Mouse (Mus musculus): Measurements from ENCODE around the gene Hhat.

Hhat gene

DNA sequence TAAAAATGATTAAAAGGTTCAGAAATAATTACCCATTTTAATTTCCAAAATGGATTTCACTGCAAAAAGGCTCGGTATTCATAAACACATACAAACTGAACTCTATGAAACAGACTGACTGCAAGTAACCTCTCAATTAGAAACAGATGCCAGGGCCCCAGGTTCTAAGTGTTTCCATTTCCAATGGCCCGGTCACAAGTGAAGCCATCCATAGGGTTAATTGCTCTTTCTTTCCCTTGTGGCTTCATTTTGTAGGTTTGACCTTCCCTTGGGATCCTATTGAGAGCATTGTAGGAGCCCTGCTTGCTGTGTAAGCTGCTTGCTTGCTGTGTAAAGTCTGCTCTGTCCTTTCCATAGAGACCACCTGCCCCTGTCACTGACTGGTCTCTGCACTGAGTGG, 123.7 kb downstream of the Hhat start:
- DNase-seq, result no peak

DNA sequence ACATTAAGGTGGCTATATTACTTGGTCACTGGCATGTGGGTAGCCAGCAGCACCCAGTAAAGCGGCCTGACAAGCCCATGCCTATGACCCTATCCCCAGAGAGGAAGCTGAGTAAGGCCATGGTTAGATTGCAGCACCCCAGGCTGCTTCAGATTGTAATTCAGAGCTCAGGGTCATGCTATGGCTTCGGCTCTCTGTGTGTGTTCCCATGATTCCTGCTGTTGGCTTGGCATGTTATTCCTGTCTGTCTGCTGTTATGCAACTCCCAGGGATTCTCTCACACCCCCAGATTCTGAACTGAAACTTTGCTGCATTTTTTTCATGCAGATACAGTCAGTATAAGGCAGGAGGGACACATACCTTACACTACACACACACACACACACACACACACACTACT, 128.9 kb downstream of the Hhat start:
- DNase-seq, result no peak

DNA sequence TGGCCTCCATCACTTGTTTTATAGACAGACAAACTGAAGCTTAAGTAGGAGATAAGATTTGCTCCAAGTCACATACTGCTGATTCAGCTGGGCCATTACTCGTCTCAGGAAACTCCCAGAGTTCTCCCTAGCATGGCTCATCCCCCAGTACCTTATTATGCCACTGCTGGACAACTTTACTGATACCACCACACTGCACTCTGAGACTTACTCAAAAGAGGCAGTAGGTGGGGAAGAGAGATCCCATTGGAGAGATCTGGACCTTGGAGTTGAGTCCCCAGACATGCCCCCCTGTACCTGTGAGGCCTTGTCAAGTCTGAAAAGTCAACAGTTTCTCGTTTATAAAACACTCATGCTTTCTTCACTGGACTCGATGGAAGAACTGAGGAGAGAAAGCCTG, 131.8 kb downstream of the Hhat start:
- DNase-seq, result no peak

DNA sequence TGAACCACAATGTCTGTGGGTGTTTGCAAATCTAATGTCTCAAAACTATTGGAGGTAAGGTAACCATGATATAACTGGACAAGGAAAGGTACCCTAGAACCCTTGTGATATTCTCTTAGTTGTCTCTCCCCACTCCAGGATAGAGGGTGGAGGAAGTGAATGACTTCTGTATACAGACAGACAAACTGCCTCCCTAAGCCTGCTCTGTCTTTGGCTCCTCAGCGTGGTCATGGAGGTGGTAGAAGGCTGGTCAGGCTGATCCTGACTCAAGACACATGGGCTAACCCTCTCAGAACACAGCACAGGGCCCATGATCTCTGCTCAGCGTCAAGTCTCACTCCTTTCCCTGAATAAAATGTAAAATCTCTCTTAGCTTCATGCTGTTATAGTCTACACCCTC, 149.2 kb downstream of the Hhat start:
- no peak for DNase-seq

DNA sequence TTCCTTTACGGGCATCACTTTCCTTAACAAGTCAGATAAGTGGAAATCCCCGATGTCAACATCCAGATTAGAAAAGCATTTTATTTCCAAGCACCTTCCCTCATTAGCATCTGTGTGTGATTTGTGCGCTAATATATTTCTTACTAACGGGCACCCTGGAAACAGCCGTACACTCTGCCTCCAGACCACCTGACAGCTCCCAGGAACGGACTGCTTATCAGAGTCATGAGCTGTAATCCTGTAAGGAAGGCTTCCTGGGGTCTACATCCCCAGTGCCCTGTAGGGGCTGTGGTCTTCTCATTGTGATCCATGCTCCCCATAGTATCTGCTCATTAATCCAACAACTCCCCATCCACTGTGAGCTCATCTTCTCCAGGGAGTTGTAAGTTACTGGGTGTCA, 157.8 kb downstream of the Hhat start:
- no peak for DNase-seq

DNA sequence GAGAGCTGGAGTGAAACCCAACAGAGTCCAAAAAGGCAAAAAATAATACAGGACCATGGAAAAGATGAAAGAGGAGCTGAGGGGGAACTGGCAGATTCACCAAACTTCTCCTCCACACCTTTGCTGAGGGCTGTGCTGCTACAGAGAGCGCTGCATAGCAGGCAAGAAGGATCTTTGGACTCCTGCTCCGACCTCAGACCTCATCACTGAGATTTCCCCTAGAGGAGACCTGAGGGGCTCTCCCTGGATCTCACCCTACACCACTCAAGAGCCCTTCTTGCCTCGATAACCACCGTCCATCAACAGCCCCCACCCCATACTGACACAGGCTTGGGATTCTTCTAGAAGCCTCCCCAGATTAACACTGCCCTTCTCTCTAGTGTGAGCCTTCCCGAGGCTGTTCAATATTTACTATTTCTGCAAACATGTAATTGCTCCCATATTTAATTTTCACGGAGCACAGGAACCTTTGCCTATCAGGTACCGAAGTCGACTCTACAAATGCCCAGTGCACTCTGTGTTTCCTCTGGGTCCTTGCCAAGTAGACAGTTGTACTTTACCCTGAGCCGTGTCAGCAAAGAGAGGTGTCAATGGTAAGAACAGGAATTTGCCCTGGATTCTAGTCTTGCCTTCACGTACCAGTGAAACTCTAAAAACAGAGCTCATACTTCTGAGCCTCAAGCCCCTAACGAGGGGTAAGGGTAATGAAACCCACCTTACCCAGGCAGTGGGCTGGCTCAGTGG, 158.9 kb downstream of the Hhat start:
- DNase-seq, result peak; percentile 76

DNA sequence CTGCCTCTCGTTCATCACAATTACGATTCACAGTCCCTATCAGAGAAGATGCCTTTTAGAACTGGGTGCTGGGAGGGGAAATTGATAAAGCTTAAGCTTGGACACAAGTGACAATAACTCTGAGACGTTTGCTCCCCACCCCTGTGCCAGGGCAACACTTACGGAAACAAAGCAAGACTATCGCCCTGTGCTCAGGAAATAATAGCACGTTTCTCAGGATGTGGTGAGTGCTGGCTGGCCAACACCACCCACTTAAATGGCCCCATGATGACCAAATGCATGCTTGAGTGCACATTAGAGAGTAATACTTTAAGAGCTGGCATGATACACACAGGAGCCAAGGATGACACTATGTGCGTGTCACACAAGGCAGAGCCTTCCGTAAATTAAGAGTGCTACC, 164.1 kb downstream of the Hhat start:
- no peak for DNase-seq

DNA sequence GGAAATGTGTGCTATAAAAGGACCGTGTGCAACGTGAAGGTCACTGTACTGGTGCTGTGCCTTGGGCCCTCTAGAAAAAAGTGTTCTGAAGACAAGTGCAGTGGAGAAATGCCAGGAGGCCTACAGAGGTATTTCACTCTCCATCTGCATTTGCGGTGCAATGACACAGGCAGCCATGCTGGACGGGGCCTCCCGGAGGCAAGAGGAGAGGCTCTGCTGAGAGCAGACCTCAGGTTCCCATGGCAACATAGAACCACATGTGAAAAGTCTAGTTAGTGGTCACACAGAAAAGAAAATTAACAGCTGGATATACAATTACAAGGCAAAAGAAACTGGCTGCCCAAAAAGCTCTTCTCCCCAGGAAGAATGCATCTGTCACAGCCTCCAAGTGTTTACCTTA, 166.6 kb downstream of the Hhat start:
- no peak for DNase-seq

DNA sequence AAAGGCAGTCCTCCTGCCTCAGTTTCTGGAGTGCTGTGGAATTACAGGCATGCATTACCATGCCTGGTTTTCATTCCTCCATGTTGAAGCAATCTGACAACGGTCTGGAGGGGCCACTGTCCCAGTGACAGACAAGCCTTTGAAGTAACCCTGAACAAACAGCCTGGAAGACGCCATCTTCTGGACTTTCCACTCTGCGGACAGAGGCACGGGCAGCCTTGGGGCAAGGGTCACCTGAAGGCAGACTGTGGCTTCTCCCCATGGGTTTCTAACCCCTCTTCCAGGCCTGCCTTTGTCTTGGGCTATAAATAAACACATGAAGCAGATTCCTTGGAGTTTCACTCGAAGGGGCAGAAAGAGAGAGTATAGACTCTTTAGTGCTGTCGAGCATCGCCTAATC, 167.5 kb downstream of the Hhat start:
- no peak for DNase-seq

DNA sequence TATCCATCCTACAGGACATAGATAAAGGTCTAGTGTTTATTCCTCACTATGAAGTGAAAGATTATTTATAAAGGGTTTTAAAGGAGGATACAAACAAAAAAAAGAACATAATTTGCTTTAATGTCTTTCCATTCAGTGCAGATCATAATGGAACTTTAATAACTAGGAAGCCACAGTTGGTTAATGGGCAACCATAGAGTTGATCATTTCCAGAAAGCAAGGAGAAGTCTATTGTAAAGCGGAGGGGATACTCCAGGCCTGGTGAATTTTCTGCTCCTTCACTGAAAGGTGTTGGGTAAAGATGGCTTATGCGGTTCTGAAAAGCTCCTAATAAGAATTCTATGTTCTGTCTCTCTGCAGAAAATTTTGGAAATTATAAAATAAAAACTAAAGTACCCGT, 169.8 kb downstream of the Hhat start:
- DNase-seq, result no peak

DNA sequence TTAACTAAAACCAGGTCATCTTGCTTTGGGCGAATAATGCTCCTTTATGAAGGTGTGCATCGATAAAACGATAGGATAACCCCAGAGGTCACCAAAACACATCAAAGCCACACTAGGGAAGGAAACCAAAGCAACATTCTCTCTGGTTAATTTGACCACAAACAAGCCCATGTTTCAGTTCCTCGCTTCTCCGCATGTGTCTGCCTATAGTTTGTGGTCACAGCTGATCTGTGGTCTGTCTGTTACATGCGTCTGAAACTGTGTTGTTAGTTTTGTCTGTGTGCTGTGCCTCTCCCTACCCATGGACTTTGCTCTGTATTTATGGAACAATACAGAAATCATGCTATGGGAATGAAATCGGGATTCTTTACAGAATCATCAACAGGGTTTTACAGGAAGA, 171.3 kb downstream of the Hhat start:
- no peak for DNase-seq

DNA sequence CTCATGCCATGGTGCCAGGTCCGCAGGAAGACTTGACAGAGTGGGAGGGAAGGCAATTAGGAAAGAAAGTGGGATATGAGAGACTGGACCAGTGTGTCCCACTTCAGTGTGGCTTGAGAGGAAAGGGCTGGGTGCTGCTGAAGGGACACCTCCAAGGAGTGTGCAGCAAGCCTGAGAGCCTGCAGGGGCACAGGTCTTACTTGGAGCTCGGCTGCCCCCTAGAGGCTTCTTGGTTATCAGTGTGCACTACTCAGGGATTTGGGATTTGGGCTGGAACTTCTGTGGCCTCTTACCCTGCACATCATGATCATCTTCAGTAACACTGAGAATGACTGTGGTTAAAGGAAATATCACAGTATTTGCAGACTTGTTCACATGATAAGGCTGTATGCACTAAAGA, 172.6 kb downstream of the Hhat start:
- DNase-seq, result peak; percentile 84

DNA sequence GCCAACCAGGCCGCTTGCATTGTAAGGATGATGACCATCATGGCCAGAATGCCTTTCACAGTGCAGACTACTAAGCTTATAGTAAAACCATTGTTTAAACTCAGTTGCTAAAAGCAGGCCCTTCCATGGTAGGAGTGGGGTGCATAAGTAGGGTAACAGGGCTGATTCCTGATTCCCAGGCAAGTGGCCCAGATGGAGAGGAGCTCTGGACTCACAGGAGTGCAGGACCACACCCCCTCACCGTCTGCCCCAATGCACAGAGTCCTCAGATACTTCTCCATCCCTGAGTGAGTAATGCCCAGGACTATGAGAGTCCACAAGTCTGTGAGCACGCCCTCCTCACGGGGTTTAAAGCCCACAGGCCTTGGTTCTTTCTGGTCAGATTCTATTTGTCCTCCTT, 175.6 kb downstream of the Hhat start:
- no peak for DNase-seq

DNA sequence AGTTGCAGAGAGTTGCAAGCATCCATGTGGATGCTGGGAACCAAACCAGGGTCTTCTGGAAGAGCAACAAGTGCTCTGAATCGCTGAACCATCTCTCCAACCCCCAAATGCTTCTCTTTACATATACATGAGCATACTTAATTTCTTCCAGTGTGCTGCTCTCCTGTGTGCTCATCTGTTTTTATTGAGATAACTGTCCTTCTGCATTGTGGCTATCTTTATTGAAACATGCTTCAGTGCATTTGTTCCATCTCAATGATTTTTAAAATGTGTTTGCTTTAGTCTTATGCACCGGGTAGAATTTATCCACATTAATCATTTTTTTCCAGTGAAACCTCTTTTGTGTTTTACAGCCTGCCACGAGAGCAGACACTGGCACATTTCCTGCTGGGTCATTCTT, 177.5 kb downstream of the Hhat start:
- DNase-seq, result no peak

DNA sequence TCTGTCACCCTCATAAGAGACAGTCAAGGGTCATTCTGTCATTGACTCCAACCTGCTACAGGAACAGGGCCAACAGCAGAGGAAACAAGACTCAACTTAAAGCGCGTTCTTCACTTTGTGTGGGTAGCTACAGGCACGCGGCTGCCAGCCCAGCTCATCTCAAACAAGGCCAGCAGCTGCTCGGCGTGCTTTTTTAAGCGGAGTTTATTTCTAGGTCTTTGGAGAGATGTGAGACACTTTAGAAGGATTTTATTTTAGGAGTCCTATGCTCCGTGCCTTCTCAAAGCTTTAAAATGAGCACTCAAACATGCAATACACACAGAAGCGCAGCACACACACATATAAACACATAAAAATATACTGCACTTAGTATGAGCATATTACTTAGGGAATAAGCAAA, 183.6 kb downstream of the Hhat start:
- no peak for DNase-seq

DNA sequence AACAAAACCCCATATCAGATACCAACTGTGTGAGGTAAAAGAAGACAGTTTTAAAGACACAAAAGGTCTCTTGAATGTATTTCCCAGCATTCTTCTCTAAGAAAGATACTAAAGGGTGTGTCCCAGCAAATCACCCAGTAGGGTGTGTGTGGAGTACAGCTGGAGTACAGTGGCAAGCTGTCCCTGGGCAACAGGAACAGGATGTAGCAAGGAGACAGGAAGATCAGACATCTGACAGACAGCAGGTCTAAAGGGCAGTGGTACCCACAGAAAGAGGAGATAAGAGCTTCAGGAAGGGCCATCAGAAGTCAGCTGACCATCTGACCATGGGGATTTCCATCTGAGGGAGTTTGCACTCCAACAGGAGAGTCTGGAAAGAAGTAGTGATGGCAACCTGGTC, 185.7 kb downstream of the Hhat start:
- no peak for DNase-seq

DNA sequence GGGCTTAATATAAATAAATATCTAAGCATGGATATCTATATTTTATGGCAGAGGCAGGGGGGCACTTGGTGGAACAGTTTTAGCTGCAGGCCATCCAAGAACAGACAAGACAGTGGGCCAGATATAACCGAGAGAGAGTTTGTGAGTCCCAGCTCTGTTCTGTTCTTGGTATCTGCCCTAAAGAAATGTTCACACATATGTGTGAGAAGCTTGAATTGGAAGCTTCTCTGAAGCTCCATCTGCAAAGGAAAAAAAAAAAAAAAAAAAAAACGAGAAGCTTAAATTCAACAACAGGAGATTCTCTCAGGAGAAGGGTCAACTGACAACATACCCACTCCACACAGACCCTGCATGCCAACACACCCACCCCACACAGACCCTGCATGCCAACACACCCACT, 188.1 kb downstream of the Hhat start:
- no peak for DNase-seq

DNA sequence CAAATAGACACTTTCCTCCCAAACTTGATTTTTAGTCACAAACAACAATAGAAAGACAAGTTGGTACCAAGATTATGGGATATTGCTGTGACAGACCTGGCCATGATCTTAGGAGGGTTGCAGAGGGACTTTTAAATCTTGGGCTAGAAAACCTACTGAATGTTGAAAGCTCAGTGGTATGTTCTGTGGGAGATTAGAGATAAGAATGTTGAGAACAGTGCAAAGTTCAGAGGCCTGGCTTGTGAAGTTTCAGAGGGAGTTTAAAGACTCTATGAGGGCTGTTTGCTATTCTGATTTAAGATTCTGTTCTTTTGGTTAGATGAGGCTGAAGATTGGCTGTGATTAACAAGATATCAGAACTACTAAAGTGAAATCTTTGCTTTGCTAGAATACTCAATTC, 206.3 kb downstream of the Hhat start:
- DNase-seq, result no peak

DNA sequence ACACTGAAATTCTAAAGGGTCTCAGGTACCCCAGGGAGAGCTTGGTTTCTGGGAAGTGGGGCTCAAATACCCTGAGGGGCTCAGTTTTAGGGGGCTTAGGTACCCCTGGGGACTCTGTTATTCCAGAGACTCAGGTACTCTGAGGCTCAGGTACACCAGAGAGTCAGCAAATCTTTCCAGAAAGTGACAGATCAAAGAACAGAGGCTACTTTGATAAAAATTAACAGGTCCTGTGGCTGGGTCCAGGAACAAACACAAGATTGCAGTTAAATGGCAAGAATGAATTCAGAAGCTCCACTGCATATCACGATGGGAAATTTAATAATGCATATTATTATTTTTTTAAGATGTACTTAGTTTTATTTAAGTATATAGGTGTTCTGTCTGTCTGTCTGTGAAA, 211.7 kb downstream of the Hhat start:
- DNase-seq, result peak; percentile 25

DNA sequence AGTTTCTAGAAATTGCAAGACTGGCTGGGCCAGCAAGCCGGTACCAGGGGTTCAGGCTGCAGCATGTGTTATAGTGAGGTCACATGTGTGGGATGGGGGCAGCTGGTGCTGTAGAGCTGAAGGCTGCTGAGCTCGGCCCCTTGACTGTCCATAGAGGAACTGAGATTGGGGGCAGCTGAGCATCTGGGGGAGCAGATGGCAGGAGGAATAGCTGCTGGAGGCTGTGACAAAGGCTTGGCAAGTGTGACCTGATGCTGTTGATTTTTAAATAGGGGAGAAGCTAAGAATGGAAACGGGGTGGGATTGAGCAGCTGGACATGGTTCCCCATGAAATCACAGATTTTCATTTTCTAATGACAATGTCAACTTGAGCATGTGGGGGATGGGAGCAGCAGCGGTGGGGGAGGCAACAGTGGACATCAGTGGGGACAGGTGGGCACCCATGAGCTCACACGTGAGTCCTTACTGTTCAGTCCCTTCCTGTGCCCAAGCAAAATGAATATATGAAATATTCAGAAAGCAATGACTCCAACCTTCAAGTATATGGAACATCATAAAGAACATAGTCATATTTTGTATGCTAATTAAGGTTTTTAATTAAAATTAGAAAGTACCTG, 212.9 kb downstream of the Hhat start:
- no peak for DNase-seq

DNA sequence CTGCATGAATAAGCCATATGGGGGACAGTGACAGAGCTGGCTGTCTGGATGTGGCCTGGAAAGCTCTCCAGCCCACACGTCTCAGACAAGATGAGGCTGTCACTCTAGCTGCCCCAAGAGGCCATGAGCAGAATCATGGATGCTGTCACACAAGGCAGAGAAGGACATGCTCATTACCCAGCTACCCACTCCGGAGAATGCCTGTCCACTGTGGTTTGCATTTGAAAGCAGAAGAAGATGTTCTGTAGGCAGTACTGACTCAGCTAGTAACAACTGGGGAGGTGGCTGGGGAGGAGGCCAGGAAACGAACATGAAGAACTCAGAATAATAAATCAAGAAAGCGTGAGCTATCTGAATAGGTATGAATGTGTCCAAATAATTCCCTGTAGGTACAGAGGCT, 215.5 kb downstream of the Hhat start:
- no peak for DNase-seq

DNA sequence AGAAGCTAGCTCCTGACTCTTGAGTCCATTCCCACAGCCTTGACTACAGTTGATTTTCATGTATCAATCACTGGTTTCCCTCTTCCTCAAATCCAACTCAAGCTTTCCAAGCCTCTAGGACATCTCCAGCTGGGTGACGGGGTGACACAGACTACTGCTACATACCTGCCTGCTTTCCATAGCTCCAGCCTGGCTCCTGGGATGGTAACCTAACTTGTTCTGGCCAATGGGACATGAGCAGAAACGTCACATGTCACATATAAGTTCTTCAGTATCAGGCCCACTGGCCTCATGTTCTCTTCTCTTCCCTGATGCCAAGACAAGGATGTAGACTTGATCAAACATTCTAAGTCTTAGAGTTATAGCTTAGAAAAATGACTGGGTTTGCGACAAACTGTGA, 220.5 kb downstream of the Hhat start:
- no peak for DNase-seq

DNA sequence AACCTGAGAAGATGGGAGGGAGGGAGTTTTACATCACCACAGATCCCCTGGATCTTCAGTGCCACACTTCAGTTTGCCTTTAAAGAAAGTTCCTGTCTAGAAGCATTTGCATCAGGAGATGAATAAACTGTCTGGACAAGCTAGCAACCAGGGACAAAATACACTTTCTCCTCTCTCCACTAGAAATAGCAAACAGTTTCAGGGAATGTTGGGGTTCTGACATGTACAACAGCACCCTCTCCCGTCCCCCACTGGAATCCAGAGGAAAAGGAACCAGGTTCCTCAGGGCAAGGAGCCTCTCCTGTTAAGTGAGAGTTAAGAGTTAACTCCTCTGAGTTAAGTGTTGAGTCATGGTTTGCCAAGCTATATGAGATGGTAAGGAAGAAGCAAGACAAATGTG, 224.2 kb downstream of the Hhat start:
- DNase-seq, result no peak

DNA sequence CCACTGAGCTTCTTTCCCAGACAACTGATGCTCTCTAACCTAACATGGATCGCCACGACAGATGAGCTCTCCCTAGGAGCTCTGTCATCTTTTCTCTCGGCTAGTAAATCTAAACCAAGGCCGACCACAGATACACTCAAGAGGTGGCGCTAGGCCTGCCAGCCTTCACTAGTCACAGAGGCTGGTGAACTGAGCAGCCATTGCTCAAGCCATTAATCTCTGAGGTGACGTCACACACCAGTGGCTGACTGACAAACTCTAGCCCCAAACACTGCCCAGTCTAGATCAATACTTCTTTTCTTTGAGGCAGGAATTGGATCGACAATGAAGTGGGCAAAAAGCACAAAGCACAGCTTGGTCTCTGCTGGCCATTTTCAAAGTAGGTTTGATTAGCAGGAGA, 226.1 kb downstream of the Hhat start:
- DNase-seq, result no peak

DNA sequence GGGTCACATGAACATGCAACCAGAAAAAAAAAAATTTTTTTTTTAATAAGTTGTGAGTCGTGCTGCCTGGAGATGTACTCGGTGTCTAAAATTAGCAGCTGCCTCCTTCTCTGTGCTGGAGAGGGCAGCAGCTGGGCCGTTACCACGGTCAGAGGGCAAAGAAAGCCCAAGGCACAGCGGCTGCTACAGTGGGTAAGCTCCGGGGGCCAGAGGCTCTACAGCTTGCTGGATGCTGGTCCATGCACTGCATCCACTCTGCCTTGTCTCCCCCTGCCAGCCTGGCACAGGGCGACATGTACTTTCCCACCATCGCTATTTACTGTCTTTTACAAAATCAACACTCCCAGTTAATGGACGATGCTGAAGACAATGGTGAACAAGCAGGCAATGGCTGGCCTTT, 226.9 kb downstream of the Hhat start:
- no peak for DNase-seq

Measured in kidney, postnatal 14 days (tissue).